Mouse (Mus musculus): ENCODE data around the gene 4930432K21Rik. TPM values are rescaled to one million over a fixed set of nuclear protein-coding genes. Genes with fewer than 3 reads are reported as not detected.

The 4930432K21Rik gene
- total RNA-seq, 2 experiments from 2014 or later, result 0.46 to 0.76 TPM

DNA sequence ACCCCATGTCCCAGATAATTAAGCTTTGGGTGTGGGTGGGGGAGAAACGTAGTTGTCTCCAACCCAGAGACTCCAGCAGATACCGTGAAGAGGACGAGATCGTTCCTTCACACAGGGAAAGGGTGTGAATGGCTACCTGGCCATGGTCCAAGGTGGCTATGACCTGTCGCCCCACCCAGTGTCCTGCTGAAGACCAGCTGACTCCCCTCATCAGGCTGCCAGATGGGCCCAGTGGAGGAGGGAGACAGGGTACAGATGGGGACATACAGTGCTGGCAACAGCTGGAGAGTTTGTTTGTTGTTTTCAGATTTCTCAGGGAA is 666 bp downstream of the 4930432K21Rik start:
- no peak for DNase-seq

DNA sequence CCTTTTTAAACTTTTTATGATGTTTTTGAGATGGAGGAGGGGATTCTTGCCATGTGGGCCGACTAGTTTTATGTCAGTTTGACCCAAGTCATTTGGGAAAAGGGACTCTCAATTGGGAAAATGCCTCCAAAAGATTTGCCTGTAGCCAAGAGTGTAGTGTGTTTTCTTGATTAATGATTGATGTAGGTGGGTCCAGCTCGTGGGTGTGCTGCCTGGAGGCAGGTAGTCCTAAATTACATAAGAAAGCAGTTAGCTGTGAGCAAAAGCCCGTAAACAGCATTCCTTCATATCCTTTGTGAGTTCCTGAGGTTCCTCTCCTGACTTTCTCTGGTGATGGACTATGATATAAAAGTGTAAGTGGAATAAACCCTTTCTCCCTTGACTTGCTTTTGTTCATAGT is 1.4 kb downstream of the 4930432K21Rik start:
- no peak for DNase-seq

GRCm38 (mm10) chr8:84157620-84158019 is 9.8 kb downstream of the 4930432K21Rik start:
- DNase-seq, result no peak

DNA sequence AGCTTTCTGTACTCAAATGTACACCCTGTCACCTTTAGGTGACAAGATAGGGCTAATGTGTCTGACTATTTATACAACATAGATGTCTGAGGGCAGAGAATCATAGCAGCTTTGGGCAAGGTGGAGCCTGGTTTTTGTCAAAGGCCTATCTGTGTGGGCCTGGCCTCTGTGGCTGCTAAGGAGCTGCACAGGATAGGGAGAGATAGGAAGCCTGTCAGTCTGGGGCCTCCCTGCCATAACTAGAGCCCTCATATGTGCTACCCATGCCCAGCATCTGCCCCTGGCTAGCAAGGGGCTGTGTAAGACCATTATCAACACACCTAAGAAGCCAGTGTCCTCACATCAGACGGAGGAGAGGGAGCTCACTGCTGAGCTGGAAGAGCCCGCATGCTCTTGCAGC is 19.9 kb downstream of the 4930432K21Rik start:
- no peak for DNase-seq

- peak; percentile 48 for DNase-seq
These were observed 22.3 kb downstream of the 4930432K21Rik start for GRCm38 (mm10) chr8:84170096-84170495.

DNA sequence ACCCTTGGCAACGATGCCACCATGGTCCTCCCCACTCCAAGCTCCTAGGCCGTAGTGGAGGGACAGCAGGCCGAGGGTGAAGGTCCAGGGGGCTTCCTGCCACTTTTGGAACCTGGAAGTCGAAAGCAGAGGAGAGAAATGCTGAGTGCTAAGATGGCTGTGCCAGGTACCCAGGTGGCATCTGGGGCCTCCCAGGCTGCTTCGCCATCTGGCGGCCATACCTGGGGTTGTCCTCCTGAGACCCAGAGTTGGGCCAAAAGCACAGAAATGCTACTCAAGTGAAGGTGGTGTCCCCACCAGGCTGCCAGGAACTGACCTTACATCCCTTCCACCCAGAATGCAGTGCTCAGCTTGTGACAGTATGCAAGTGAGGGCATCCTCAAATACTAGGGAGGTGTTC is 26.0 kb downstream of the 4930432K21Rik start:
- DNase-seq, result no peak

- no peak for DNase-seq
These were observed 28.7 kb downstream of the 4930432K21Rik start for GRCm38 (mm10) chr8:84176560-84176959.

DNA sequence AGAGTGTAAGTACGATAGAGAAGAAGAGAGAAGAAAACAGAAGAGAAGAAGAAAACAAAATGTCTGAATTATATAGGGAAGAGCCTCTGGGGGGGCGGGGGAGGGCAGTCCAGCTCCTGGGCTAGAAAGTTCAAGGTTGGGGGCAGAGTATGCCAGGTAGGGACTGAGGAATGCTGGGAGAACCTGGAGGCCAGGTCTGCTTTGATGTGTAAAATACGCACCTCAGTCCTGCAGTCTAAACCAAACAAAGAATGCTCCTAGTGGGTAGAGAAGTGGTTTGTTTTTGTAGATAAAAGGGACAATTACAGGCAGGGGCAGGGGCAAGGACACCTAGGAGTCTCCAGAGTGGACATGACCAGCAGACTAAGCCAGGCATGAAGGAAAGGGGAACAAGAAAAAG is 29.6 kb downstream of the 4930432K21Rik start:
- DNase-seq, result no peak

GRCm38 (mm10) chr8:84178592-84178991 is 30.8 kb downstream of the 4930432K21Rik start:
- no peak for DNase-seq

DNA sequence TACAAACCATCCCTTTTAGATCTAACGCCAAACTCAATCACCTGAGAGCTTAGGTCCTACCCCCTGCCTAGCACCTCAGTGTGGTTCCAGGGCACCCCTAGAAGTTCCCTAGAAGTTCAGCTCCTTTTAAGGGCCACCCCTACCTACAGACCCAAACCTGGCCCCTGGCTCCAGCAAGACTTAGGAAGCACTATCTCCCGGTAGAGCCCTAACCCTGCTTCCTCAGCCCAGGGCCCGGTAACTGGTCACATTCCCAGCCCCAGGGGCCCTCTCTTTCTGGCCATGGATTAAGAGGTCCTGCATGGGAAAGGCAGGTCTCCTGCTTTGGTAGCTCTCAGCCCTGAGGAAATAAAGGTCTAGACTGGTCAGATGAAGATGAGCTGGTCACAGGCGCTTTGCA is 32.1 kb downstream of the 4930432K21Rik start:
- DNase-seq, result no peak

DNA sequence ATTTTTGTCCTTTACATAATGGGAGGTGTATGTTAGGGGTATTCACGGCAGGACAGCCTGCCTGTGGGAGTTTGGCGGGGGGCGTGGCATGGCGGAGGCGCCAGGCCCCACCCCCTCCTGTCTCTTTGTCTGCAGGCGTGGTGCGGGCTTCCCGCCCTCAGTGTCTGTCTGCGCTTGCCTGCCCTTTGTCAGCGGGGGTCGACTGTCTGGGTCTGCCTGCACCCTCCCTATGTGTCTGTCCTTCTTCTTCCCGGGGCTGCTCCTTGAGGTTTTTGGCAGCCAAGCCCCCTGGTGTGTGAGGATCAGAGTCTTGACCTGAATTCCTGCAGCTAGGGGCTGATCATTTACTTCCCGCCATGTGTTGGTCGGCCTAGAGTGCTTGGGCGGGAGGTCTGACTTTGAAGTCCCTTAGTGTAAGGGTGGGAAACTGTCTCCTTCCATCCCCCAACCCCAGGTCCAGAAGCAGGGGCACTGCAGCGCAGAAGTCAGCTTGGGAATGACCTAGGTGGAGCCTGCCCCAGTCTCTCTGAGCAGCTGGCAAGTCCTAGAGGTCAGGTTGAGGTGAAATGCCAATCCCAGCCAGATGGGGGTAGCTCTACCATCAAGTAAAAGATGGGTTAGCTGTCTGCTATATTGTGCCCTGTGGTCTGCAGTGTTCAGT is 32.8 kb downstream of the 4930432K21Rik start:
- DNase-seq, result peak in 1 of 2 experiments; percentile 51

DNA sequence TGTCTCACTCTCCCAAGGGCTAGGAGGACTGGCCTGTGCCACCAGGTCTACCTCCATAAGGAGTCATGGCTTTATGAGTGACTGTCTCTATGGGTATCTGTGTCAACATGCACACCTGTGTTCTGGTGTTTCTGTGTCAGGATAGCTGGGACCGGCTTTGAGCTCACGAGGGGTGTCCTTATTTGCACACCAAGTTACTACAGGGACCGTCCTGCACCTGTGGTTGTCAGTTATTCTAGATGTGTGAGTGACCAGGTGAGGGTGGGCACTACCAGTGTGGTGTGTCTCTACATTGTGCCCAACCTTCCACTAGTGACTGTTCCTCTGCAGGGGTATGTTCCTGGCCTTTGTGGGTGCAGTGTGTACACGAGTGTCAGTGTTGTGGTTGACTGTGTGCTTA is 35.0 kb downstream of the 4930432K21Rik start:
- no peak for DNase-seq

- DNase-seq, result peak; percentile 43 to 51
These were observed 35.6 kb downstream of the 4930432K21Rik start for GRCm38 (mm10) chr8:84183261-84184084.

DNA sequence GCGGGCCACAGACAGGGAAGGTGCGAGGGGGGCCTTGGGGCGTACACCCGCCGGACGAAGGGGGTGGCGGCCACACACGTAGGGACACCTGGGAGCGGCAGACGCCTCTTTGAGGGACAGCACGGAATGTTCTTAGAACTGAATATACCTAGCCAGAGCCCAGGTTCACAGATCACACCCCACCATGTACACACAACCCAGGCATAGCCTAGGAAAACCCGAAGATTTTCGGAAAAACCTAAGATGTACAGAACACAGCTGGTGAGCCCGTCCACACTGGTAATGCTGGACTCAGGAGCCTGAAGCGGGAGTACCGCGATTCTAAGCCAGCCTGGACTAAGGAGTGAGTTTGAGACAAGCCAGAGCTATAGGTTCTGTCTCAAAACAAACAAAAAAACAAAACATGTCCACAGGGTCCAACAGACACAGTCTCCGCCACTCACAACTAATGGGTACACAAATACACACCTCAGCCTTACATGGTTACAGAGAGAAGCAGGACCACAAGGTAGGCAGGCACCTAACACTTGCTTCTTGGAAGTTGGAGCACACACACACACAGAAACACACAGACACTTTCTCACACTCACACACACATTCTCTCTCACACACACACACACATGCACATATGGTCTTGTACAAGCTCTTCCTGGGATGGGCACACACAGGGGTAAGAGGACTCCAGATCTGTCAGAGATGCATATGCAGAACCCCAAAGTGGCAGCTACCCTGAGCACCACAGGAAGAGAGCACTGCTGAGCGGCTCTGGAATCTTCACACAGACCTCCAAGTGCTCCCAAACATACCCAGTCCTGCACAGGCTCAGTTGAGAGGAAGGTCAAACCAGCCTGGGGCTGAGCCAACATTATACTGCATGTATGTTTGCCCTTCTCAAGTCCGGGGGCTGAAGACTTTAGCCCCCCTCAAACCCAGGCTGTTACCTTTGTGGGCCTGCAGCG is 36.5 kb downstream of the 4930432K21Rik start:
- DNase-seq, result no peak

GRCm38 (mm10) chr8:84185117-84185516 is 37.3 kb downstream of the 4930432K21Rik start, which contains the start of gene Nanos3:
Gene Nanos3, minus strand, starts transcription at chr8:84185217.
- DNase-seq, result no peak

GRCm38 (mm10) chr8:84186547-84186946 is 38.7 kb downstream of the 4930432K21Rik start:
- peak; percentile 77 to 85 for DNase-seq

DNA sequence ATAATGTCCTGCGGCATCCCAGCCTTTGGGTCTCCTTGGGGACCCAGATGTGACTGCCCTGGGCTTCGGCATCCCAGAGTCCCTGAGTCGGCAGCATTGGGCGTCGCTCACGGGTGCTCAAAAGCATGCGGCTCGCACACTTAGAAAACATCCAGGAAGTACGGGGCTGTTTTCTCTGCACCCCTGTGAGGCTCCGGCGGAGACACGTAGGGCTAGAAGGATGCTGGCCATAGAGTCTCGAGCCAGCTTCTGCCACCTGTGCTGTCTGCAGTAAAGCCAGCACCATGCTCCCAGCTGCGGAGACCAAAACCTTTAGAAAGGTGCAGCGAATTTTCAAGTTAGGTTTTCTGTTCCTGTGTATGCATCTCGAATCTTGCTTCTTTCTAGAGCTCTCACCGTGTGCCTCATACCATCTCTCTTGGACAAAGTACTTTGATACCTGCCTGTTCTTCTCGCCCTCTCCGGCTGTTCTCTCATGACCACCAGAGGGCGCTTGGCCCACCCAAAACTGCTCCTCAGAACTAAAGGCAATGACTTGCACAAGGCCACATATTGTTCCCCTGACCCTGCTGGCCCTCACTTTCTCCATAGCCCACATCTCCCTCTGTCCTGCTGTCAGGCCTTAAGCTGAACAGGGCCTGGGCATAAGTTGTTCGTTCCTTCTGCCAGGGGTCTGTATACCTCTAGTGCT is 39.4 kb downstream of the 4930432K21Rik start:
- DNase-seq, result peak in 1 of 2 experiments; percentile 76

GRCm38 (mm10) chr8:84188671-84189070 is 40.8 kb downstream of the 4930432K21Rik start:
- DNase-seq, result no peak

- peak in 1 of 2 experiments; percentile 71 for DNase-seq
These were observed 41.8 kb downstream of the 4930432K21Rik start for GRCm38 (mm10) chr8:84189603-84190002.

DNA sequence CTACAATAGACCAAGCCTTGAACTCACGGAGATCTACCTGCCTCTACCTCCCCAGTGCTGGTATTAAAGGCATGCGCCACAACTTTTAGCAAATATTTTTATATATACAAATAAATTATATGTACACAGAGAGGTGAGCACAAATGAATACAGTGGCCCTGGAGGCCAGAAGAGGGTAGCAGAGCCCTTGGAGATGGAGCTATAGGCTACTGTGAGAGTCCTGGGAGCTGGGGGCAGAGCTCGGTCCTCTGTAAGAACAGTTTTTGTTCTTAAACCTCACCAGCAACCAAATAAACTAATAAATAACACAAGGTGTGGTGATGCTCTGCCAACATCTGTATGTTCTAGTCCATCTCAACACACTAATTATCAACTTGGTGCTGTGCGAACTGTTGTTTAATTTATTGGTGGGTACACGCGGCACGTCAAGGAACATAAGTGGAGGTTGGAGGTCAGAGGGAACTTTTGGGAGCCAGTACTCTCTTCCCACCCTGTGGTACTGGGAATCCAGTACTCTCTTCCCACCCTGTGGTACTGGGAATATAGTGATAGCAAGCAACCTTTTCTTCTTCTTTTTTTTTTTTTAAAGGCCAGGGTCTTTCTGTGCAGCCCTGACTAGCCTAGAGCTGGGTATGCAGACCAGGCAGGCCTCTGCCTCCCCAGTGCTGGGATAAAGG is 42.5 kb downstream of the 4930432K21Rik start:
- DNase-seq, result no peak

DNA sequence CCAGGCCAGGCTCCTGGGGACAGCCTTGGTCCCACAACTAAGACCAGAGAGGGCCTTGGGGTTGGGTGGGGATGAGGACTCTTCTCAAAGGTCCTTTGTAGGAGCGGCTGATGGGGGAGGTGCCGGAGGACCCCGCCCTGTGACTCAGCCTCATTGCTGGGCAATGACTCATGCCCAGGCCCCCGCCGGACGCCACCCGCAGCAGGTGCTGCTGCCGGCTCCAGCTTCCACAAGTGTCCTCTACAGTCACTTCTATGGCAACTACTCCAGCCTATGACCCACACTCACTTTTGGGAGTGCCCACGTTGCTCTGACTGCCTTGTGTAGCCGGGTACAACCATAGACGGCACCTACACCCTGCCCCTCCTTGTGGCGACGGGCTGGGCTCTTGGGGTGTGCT is 44.2 kb downstream of the 4930432K21Rik start:
- DNase-seq, result peak; percentile 88 to 89

All from adrenal gland, postnatal 36 days (tissue).